Mouse (Mus musculus) C2C12 (cell line): ENCODE measurements at regions not wholly inside any gene's neighbourhood (a gene's known extent, or its start where the extent isn't known, plus 50 kb on each side); places are given as distances from the start of the nearest gene placed in this dataset.

ENCODE experiments used
- H3K27me3 ChIP-seq: one replicate; pipeline ENCODE4 v1.6.1; 2011; ENCODE audit not compliant: control insufficient read depth, insufficient read depth, insufficient read length
- H3K36me3 ChIP-seq: one replicate; pipeline ENCODE4 v1.6.1; 2011; ENCODE audit not compliant: control insufficient read depth, insufficient read depth
- H3K4me3 ChIP-seq: one replicate; pipeline ENCODE4 v1.5.1; 2011; ENCODE audit warnings: mild to moderate bottlenecking, control low read depth; ENCODE audit not compliant: poor library complexity, insufficient read depth, severe bottlenecking
- H3K79me2 ChIP-seq: one replicate; pipeline ENCODE4 v1.6.1; 2011; ENCODE audit not compliant: control insufficient read depth, insufficient read depth
- H3K79me3 ChIP-seq: one replicate; pipeline ENCODE4 v1.6.1; 2011; ENCODE audit warnings: low read depth, control low read depth
- H3ac ChIP-seq: one replicate; pipeline ENCODE3; 2011; ENCODE audit warnings: low read depth; ENCODE audit not compliant: control insufficient read depth, insufficient read length
- CEBPB ChIP-seq: IDR thresholded peaks from one replicate; pipeline ENCODE4 v1.6.1; 2011; ENCODE audit warnings: low read depth, mild to moderate bottlenecking, control low read depth, moderate library complexity
- CTCF ChIP-seq: IDR thresholded peaks from one replicate; pipeline ENCODE4 v1.5.1; 2011; ENCODE audit not compliant: control insufficient read depth, insufficient read depth, insufficient read length
- FOSL1 ChIP-seq: IDR thresholded peaks from one replicate; pipeline ENCODE4 v1.8.0; 2011; ENCODE audit warnings: mild to moderate bottlenecking, low read length; ENCODE audit not compliant: poor library complexity, insufficient read depth, severe bottlenecking
- MAX ChIP-seq: IDR thresholded peaks from one replicate; pipeline ENCODE4 v1.6.1; 2011; ENCODE audit warnings: mild to moderate bottlenecking, control low read depth
- MYOD1 ChIP-seq: IDR thresholded peaks from one replicate; pipeline ENCODE4 v1.6.1; 2011; ENCODE audit warnings: low read depth; ENCODE audit not compliant: control insufficient read depth, insufficient read length
- MYOG ChIP-seq: IDR thresholded peaks from one replicate; pipeline ENCODE4 v1.6.1; 2011; ENCODE audit not compliant: control insufficient read depth, insufficient read length; ENCODE audit errors: extremely low read depth
- USF1 ChIP-seq: IDR thresholded peaks from one replicate; pipeline ENCODE4 v1.6.1; 2011; ENCODE audit warnings: low read depth, mild to moderate bottlenecking, control low read depth, moderate library complexity

GRCm38 (mm10) chr5:101100975-101101699, 255.6 kb downstream of the Gpat3 start:
- H3ac ChIP-seq, result no peak overlapping the region
- TF ChIP-seq MAX (no peak), USF1 (no peak), MYOG (no peak), CEBPB (peak; percentile 77), CTCF (no peak), FOSL1 (no peak)
- no peaks in the 10 kb centered on the region for H3K27me3 ChIP-seq
- H3K79me2 ChIP-seq, result no peaks in the 10 kb centered on the region
- no peaks in the 10 kb centered on the region for H3K79me3 ChIP-seq
- H3K36me3 ChIP-seq, result no peaks in the 10 kb centered on the region
- H3K4me3 ChIP-seq, result no peak overlapping the region

DNA sequence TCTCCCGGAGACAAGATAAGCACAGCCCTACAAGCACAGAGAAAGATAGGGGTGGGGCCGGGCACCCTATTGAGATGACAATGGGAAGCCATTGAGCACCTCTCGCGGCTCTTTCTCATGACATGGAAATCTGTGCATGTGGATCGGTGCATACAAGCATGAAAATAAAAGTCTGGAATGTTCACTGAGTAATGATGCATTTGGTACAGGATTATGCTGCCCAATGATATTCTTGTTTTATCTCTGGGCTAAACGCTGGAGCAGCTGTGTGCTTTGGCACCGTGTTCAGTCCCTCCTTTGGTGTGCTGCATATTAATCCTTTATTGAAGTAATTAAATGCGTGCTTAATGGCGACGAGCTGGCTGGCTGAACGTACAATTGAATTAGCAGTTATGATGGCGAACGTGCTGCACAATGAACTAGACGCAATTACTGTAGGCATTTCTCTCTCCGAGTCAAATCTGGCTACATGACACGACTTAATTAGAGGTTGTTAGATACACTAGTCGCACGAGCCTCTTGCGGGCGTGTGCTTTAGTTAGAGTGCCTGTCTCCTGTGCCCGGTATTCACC, 245.6 kb downstream of the Gpat3 start:
- peaks cover 3% of the 10 kb centered on the region for H3K27me3 ChIP-seq
- no peaks in the 10 kb centered on the region for H3K79me3 ChIP-seq
- TF ChIP-seq MYOD1, result no peak
- no peak for TF ChIP-seq USF1
- TF ChIP-seq MYOG, result no peak
- no peak for TF ChIP-seq CTCF
- no peak for TF ChIP-seq CEBPB
- no peak for TF ChIP-seq FOSL1
- no peaks in the 10 kb centered on the region for H3K36me3 ChIP-seq
- H3K4me3 ChIP-seq, result no peak overlapping the region
- no peaks in the 10 kb centered on the region for H3K79me2 ChIP-seq
- no peak overlapping the region for H3ac ChIP-seq

- Histone ChIP-seq H3K79me3 (no peaks in the 10 kb centered on the region), H3ac (no peak overlapping the region), H3K27me3 (peaks cover 3% of the 10 kb centered on the region), H3K4me3 (no peak overlapping the region), H3K79me2 (no peaks in the 10 kb centered on the region), H3K36me3 (no peaks in the 10 kb centered on the region)
- TF ChIP-seq CEBPB (no peak), FOSL1 (no peak), MYOG (no peak), MAX (no peak), USF1 (no peak), MYOD1 (no peak), CTCF (no peak)
These were observed 245.0 kb downstream of the Gpat3 start for GRCm38 (mm10) chr5:101090415-101091026.

GRCm38 (mm10) chr5:101085199-101085598, 239.7 kb downstream of the Gpat3 start:
- no peak overlapping the region for H3K4me3 ChIP-seq
- H3K36me3 ChIP-seq, result no peaks in the 10 kb centered on the region
- H3K79me2 ChIP-seq, result no peaks in the 10 kb centered on the region
- TF ChIP-seq CTCF (no peak), MYOD1 (peak; percentile 44), MAX (no peak), USF1 (no peak), CEBPB (no peak), FOSL1 (no peak), MYOG (no peak)
- peaks cover 10% of the 10 kb centered on the region for H3K27me3 ChIP-seq
- no peak overlapping the region for H3ac ChIP-seq
- no peaks in the 10 kb centered on the region for H3K79me3 ChIP-seq

DNA sequence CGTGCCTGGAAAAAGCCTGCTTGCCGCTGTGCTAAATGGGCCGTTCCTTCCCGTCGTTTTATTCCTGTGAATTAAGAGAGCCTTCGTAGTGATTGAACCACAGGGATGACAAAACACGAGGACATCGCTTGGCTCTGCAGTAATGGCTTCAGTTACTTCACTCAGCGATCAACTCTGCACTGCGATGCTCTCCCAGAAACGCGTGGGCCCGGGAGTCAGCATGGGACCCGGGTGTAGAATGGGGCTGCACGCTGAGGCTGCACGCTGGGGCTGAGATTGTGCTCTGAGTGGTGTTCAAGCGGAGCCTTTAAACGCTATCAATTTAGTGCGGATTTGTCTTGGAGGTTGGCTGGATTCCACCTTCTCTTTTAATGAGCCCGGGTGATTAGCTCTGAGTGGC, 237.1 kb downstream of the Gpat3 start:
- peaks cover 10% of the 10 kb centered on the region for H3K27me3 ChIP-seq
- TF ChIP-seq MYOD1 (no peak), FOSL1 (no peak), USF1 (no peak), CTCF (no peak), MYOG (no peak), MAX (no peak), CEBPB (no peak)
- H3K79me2 ChIP-seq, result no peaks in the 10 kb centered on the region
- H3K36me3 ChIP-seq, result no peaks in the 10 kb centered on the region
- H3K4me3 ChIP-seq, result no peak overlapping the region
- H3ac ChIP-seq, result no peak overlapping the region
- no peaks in the 10 kb centered on the region for H3K79me3 ChIP-seq
